Mouse (Mus musculus) liver, embryonic 15.5 days (tissue): Measurements from ENCODE around the gene Slc5a9. TPM values are rescaled to one million over a fixed set of nuclear protein-coding genes. Genes with fewer than 3 reads are reported as not detected.

ENCODE experiments used
- ATAC-seq: fragments of 200-750 bp; cut with Nextera tagmentation; 2 replicates; pipeline ENCODE4 v1.8.0; 2017; ENCODE audit warnings: moderate number of reproducible peaks, mild to moderate bottlenecking, moderate library complexity; ENCODE audit not compliant: insufficient read depth
- H3K27ac ChIP-seq: fragments of 300-500 bp; sonication (generic); replicated peaks from 2 replicates; pipeline ENCODE4 v1.5.1; 2015; ENCODE audit warnings: mild to moderate bottlenecking, inconsistent platforms
- H3K27me3 ChIP-seq: fragments of 300-500 bp; sonication (generic); 2 replicates; pipeline ENCODE4 v1.6.1; 2015; ENCODE audit warnings: mild to moderate bottlenecking, inconsistent platforms
- H3K36me3 ChIP-seq: fragments of 300-500 bp; sonication (generic); replicated peaks from 2 replicates; pipeline ENCODE4 v1.6.1; 2015; ENCODE audit warnings: moderate library complexity, mild to moderate bottlenecking, inconsistent platforms
- H3K4me1 ChIP-seq: fragments of 300-500 bp; sonication (generic); replicated peaks from 2 replicates; pipeline ENCODE4 v1.6.1; 2015; ENCODE audit warnings: inconsistent platforms
- H3K4me2 ChIP-seq: fragments of 300-500 bp; sonication (generic); 2 replicates; pipeline ENCODE4 v1.6.1; 2015; ENCODE audit warnings: moderate library complexity, mild to moderate bottlenecking, inconsistent platforms
- H3K4me3 ChIP-seq: fragments of 300-500 bp; sonication (generic); replicated peaks from 2 replicates; pipeline ENCODE4 v1.5.1; 2015; ENCODE audit warnings: mild to moderate bottlenecking, inconsistent platforms
- H3K9ac ChIP-seq: fragments of 300-500 bp; sonication (generic); 2 replicates; pipeline ENCODE4 v1.6.1; 2015; ENCODE audit warnings: moderate library complexity, mild to moderate bottlenecking, inconsistent platforms
- H3K9me3 ChIP-seq: fragments of 300-500 bp; sonication (generic); replicated peaks from 2 replicates; pipeline ENCODE4 v1.6.1; 2016; ENCODE audit warnings: inconsistent platforms
- WGBS: fragments of 180-500 bp; shearing (Covaris S2); methylation state at CpG from one replicate; pipeline ENCODE4 v1.1.7; 2015; ENCODE audit warnings: mixed read lengths; ENCODE audit not compliant: insufficient replicate concordance; 5-methylcytosine and 5-hydroxymethylcytosine counted together
- polyA plus RNA-seq: library from polyadenylated mRNA; unstranded; fragments of >200 nt; fragmentation: Nextera tagmentation; extraction: Ambion mirVana; gene quantifications from 2 replicates; pipeline ENCODE4 v1.2.1, GENCODE M21; 2015

The Slc5a9 gene
- polyA plus RNA-seq, 1 experiment from 2014 or later: 0.24 TPM

DNA sequence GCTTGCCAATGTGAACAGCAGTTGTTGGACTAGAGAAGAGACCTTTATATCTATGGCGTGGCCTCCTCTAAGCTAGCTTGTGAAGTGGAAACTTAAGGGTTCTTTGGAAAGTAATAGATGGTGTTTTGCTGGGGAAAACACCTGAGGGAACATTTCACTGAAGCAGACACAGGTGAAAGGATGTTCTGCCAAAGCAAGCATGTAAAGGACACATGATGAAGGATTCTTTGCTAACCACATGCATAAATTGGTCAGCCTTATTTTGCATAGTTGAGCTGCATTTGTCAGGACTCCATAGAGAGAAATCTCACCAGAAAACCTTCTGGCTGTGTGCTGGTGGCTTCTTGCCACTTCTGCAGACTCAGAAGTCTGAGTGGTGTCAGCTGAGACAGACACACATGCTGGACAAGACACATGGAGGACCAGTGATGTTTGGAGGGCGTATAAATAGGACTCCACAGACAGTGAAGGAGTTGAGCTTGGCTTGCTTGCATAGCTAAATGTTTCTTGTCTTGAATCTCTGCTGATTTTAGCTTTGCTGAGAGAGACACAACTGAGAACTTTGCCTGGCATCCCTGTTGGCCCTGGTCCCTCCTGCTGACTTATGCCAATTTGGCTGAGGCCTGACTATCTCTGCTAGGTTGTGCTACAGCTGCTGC is 34.8 kb downstream of the Slc5a9 start:
- no peaks in the 10 kb centered on the region for H3K36me3 ChIP-seq
- H3K4me3 ChIP-seq: no peak overlapping the region
- H3K27me3 ChIP-seq: no peaks in the 10 kb centered on the region
- no peak overlapping the region for H3K9ac ChIP-seq
- H3K4me2 ChIP-seq: no peak overlapping the region
- no peak for ATAC-seq
- no peak overlapping the region for H3K27ac ChIP-seq
- WGBS: 48% methylated on average over 2 of the region's 2 CpGs
- H3K4me1 ChIP-seq: no peaks in the 10 kb centered on the region
- H3K9me3 ChIP-seq: no peaks in the 10 kb centered on the region

DNA sequence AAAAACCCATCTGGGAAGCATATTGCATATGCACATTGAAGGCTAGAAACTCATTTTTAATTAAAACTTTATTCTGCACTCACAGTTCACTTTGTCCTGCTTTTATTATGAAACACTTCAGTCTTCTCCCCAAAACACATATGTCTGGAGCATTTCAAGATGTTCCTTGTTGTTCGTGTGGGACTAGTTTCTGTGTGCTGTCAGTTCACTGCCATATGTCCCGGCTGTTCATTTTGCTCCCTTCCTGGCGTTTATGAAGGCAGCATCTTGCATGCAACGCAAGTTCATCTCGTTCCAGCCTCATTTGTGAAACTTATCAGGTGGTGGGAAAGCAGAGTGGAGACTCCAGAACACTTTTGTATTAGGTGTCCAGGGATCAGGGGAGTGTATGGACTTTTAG is 36.0 kb downstream of the Slc5a9 start:
- H3K4me2 ChIP-seq: no peak overlapping the region
- 70% methylated on average over 5 of the region's 5 CpGs for WGBS
- no peaks in the 10 kb centered on the region for H3K4me1 ChIP-seq
- no peak overlapping the region for H3K27ac ChIP-seq
- no peak for ATAC-seq
- H3K4me3 ChIP-seq: no peak overlapping the region
- no peaks in the 10 kb centered on the region for H3K27me3 ChIP-seq
- no peaks in the 10 kb centered on the region for H3K36me3 ChIP-seq
- no peaks in the 10 kb centered on the region for H3K9me3 ChIP-seq
- H3K9ac ChIP-seq: no peak overlapping the region

DNA sequence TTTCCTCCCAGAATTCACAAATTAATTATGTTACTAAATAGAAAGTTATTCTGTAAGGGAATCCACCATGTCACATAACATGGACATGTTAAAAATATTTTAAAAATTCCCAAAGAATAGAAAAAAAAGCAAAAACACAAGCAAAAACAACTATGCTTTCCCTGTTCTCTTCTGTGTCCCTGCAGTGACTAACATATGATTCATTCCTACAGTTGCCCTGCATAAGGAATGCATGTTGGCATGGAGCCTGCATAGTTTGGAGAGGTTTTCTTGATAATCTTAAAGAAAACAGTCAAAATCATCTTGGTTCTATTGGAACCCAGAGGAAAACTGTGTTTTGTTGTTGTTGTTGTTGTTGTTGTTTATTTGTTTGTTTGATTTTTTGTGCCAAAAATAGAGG is 50.1 kb downstream of the Slc5a9 start:
- no peaks in the 10 kb centered on the region for H3K4me1 ChIP-seq
- no peak overlapping the region for H3K4me3 ChIP-seq
- H3K27me3 ChIP-seq: no peaks in the 10 kb centered on the region
- H3K4me2 ChIP-seq: no peak overlapping the region
- no peaks in the 10 kb centered on the region for H3K36me3 ChIP-seq
- no peak overlapping the region for H3K27ac ChIP-seq
- no peak for ATAC-seq
- no peak overlapping the region for H3K9ac ChIP-seq
- no peaks in the 10 kb centered on the region for H3K9me3 ChIP-seq

DNA sequence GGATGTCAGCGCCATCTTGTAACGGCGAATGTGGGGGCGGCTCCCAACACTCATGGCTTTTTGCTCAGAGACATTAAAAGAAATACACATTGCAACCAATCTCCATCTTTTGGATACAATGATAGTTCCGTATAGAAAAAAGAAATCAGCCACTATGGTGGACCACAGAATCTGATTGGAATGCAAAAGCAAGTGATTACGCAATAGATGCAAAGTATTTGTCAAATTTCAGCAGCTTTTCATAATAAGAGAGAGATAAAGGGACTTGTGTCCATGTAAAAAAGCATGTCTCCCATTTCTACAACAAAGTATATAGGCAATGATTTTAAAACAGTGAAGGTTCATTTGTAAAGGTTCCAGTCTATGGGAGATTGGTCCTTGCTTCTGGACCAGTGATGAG is 63.8 kb downstream of the Slc5a9 start:
- H3K4me3 ChIP-seq: no peak overlapping the region
- H3K9ac ChIP-seq: no peak overlapping the region
- H3K4me2 ChIP-seq: no peak overlapping the region
- H3K36me3 ChIP-seq: no peaks in the 10 kb centered on the region
- ATAC-seq: no peak
- 82% methylated on average over 6 of the region's 6 CpGs for WGBS
- H3K27me3 ChIP-seq: no peaks in the 10 kb centered on the region
- no peak overlapping the region for H3K27ac ChIP-seq
- H3K9me3 ChIP-seq: no peaks in the 10 kb centered on the region
- no peaks in the 10 kb centered on the region for H3K4me1 ChIP-seq

Other genes starting within 250 kb of the Slc5a9 start
- gene Spata6, start 182.9 kb downstream of the Slc5a9 start, polyA plus RNA-seq: 2.8 and 3.7 TPM in 2 replicates
- gene Skint8, start 16.5 kb upstream of the Slc5a9 start, polyA plus RNA-seq: not detected in 2 replicates
- gene Skint7, start 70.0 kb upstream of the Slc5a9 start, polyA plus RNA-seq: not detected in 2 replicates
- not detected in 2 replicates for gene Skint1, start 103.4 kb upstream of the Slc5a9 start, polyA plus RNA-seq
- not detected in 2 replicates for gene Skint4, start 169.1 kb upstream of the Slc5a9 start, polyA plus RNA-seq